Mouse (Mus musculus) cerebellum, adult 2 months (tissue): Measurements from ENCODE around the gene Slc25a51. TPM values are rescaled to one million over a fixed set of nuclear protein-coding genes. Genes with fewer than 3 reads are reported as not detected.
"Not testable (repeated sequence)": the region's sequence is repeated elsewhere in the genome, so short reads cannot be mapped to it uniquely, and the experiment has no call there.

Source experiments
- DNase-seq, 2 experiments: peaks; one replicate each; pipeline ENCODE4 v3.0.0; 2021
- H3K27ac ChIP-seq: fragments of 200-500 bp; 2 replicates; pipeline ENCODE4 v1.5.1; 2012; ENCODE audit warnings: low read length, control low read depth, inconsistent platforms; ENCODE audit not compliant: insufficient read depth
- H3K27me3 ChIP-seq: fragments of 200-500 bp; 2 replicates; pipeline ENCODE4 v1.6.1; 2012; ENCODE audit warnings: inconsistent platforms, mild to moderate bottlenecking, low read length, moderate library complexity; ENCODE audit not compliant: control insufficient read depth, insufficient read depth
- H3K4me1 ChIP-seq: fragments of 200-500 bp; 2 replicates; pipeline ENCODE4 v1.6.1; 2011; ENCODE audit warnings: low read length; ENCODE audit not compliant: control insufficient read depth, insufficient read depth
- H3K4me3 ChIP-seq: fragments of 200-500 bp; replicated peaks from 2 replicates; pipeline ENCODE3; 2011; ENCODE audit warnings: mild to moderate bottlenecking, low read depth, low read length, control low read depth; ENCODE audit not compliant: insufficient read depth
- CTCF ChIP-seq: fragments of 200-500 bp; IDR thresholded peaks from 2 replicates; pipeline ENCODE4 v1.5.1; 2011; ENCODE audit warnings: low read depth, mild to moderate bottlenecking, control low read depth, low read length, moderate library complexity, borderline replicate concordance; ENCODE audit not compliant: insufficient read depth
- POLR2A ChIP-seq: fragments of 200-500 bp; IDR thresholded peaks from 2 replicates; pipeline ENCODE4 v1.6.1; 2011; ENCODE audit warnings: low read length, control low read depth, borderline replicate concordance; ENCODE audit not compliant: insufficient read depth
- WGBS: fragments of 180-500 bp; shearing (Covaris S2); methylation state at CpG from one replicate; pipeline ENCODE4 v1.1.7; 2018; 5-methylcytosine and 5-hydroxymethylcytosine counted together
- polyA plus RNA-seq: library from polyadenylated mRNA; depleted of rRNA; stranded (reverse); fragments of >200 nt; gene quantifications from 2 replicates; pipeline ENCODE4 v1.2.3, GENCODE M21; 2012

The Slc25a51 gene
- polyA plus RNA-seq, 1 experiment = 98.9 TPM

DNA sequence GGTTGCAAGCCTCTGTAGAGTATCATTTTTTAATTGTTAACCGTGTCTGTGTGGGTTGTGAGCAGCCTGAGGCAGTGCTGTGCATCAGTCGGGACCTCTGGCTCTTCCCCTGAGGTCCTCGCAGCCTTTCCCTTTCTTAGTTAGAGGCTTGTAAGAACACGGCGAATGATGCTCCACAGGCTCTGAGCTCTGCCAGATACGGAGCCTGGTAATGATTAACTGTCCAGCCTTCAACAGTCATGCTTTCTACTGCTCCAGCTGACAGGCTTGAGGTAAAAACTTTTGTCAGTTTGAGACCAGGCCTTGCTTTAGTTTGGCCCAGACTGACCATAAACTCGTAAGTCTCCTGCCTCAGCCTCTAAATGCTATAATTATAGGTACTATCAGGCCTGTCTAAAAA, 3.3 kb downstream of the Slc25a51 start:
- TF ChIP-seq POLR2A (no peak), CTCF (no peak)
- no peak for DNase-seq
- H3K27me3 ChIP-seq = no peaks in the 10 kb centered on the region
- peaks cover 5% of the 10 kb centered on the region for H3K4me1 ChIP-seq
- no peak overlapping the region for H3K27ac ChIP-seq
- WGBS = 72% methylated on average over 7 of the region's 7 CpGs
- no peak overlapping the region for H3K4me3 ChIP-seq

DNA sequence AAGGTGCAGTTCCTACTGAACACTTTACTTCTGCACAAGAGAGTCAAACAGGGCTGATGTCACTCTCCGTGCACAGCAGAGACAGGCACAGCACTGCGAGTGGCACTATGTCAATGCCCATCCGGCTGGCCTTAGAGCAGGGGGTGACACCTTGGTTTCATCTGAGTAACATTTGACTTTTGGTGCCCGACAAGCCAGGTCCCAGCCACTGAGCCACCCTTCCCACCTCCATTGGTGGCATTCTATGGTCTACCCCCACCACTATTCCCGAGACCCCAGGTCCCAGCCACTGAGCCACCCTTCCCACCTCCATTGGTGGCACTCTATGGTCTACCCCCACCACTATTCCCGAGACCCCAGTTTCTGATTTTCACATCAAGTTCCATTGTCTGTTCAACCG, 4.5 kb downstream of the Slc25a51 start:
- H3K4me1 ChIP-seq = peaks cover 5% of the 10 kb centered on the region
- 91% methylated on average over 7 of the region's 7 CpGs for WGBS

DNA sequence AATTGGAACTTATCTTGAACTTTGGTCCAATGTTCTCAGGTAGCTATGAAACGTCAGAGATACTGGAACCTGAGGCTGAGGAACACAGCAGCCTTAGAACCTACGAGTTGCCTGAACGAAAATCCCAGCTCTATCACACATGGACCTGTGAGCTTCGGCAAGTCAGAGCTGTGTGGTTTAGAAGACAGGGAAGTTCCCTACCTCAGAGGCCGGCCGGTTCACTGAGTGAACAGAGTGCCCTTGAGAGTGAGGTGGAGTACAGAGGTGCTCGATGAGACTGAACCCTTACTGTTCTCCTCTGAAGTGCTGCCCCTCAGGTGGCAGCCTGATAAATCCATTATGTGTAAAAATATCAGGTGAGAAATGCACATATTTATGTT, 5.1 kb downstream of the Slc25a51 start:
- no peak overlapping the region for H3K27ac ChIP-seq
- H3K27me3 ChIP-seq = no peaks in the 10 kb centered on the region
- no peak for DNase-seq
- peaks cover 5% of the 10 kb centered on the region for H3K4me1 ChIP-seq
- WGBS = 89% methylated on average over 7 of the region's 7 CpGs
- TF ChIP-seq CTCF (no peak), POLR2A (no peak)
- H3K4me3 ChIP-seq = no peak overlapping the region

More for the DNA sequence above, 4.5 kb downstream of the Slc25a51 start:
- Histone ChIP-seq H3K4me3 (no peak overlapping the region), H3K27ac (no peak overlapping the region), H3K27me3 (no peaks in the 10 kb centered on the region)
- DNase-seq = no peak
- TF ChIP-seq POLR2A (no peak), CTCF (no peak)

DNA sequence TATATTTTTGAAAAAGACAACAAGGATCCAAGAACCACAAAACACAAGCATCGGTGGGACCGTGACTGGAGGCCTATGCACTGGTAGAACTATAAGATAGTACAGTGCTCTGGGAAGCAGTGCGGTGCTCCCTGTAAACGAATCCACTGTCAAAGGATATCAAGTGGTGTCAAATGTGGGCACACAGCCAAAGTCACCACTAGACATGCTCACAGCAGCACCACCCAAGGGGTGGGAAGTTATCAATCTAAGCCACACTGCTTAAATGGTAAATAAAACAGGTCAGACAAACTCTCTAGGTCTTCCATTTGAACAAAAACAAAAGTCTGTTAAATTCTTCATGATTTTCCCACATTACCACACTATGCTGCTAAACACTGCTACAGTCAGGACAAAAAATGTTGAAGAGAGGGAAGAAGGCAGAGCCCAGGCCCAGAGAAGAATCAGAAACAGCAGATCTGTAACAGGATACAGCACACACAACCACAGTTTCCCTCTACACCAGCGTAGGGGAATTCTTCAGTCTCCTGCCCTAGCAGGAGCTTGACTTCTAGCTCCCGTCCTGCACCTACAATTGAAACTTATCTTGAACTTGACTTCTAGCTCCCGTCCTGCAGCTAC, 5.6 kb downstream of the Slc25a51 start:
- H3K4me3 ChIP-seq = no peak overlapping the region
- TF ChIP-seq POLR2A (no peak), CTCF (no peak)
- H3K4me1 ChIP-seq = peaks cover 5% of the 10 kb centered on the region
- H3K27ac ChIP-seq = no peak overlapping the region
- no peaks in the 10 kb centered on the region for H3K27me3 ChIP-seq
- WGBS = 68% methylated on average over 7 of the region's 7 CpGs
- DNase-seq = no peak

DNA sequence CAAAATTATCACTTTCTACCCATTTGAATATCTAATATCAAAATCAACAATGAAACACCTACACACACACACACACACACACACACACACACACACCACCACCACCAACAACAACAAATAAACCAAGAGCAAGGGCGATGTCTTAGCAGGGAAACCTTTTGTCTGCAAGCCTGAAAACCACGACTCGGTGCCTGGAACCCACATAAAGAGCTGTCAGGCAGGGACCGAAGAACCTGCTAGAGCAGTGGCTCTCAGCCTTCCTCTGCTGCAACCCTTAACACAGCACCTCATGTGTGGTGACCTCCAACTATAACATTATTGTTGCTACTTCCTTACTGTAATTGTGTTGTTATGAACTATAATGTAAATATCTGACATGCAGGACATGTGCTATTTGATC, 6.3 kb downstream of the Slc25a51 start:
- no peak for DNase-seq
- Histone ChIP-seq H3K27ac (no peak overlapping the region), H3K4me1 (peaks cover 5% of the 10 kb centered on the region), H3K27me3 (no peaks in the 10 kb centered on the region), H3K4me3 (no peak overlapping the region)
- TF ChIP-seq CTCF (no peak), POLR2A (no peak)
- WGBS = 90% methylated on average over 4 of the region's 4 CpGs

DNA sequence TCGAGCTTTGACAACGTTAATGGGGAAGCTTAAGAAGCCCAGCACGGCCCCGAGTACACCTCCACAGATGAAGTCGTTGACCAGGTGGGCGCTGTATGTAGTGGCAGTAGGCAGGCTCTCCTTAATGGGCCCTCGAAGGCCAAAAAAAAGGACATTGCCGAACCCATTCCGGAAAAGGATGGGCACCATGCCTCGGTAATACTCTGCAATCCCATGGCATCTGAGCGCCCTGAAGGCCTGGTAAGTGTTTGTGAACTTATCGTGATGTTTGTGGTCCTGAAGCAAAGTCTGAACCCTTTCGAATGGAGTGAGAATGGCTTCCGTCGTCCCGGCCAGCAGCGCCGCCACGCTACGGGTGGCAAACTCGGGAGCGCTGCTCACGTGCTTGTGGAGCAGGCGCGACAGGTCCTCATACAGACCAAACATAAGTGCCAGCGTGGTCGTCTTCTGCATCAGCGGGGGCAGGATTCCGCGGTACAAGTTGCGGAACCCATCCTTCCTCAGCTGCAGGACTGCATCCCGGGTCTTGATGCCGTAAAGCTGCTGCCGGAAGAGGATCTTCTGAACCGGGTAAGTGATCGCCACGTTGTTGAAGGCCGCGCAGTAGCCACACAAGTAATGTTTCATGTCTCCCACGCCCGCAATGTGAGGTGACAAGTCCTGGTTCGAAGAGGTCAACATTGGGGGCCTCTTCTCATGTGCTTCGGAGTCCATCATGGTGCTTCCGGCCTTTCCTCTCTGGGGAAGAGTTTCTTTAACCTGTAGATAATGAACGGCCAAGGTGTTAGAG, 8.9 kb downstream of the Slc25a51 start:
- DNase-seq = no peak
- TF ChIP-seq POLR2A (no peak), CTCF (no peak)
- Histone ChIP-seq H3K27ac (no peak overlapping the region), H3K27me3 (no peaks in the 10 kb centered on the region), H3K4me1 (no peaks in the 10 kb centered on the region), H3K4me3 (no peak overlapping the region)
- 94% methylated on average over 45 of the region's 45 CpGs for WGBS

DNA sequence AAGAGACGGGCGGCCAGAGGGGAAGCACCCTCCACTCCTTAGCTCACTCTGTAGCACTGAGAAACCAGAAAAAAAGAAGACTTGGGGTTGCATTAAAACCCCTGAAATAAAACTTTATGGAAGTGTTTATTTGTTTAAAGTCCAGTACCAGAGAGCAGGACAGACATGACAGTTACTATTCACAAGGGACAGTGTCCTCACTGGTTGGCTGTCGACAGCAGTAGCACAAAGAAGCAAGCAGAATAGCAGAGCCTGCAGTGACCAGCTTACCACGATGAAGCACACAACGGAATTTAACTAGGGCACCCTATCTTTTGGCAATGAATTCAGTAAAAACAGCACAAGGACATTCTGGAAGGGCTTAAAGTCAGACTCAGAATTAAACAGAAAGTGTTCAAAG, 10.3 kb downstream of the Slc25a51 start:
- H3K27me3 ChIP-seq, H3K4me3 ChIP-seq, H3K27ac ChIP-seq, DNase-seq, H3K4me1 ChIP-seq: not testable (repeated sequence)
- WGBS = 77% methylated on average over 5 of the region's 5 CpGs

DNA sequence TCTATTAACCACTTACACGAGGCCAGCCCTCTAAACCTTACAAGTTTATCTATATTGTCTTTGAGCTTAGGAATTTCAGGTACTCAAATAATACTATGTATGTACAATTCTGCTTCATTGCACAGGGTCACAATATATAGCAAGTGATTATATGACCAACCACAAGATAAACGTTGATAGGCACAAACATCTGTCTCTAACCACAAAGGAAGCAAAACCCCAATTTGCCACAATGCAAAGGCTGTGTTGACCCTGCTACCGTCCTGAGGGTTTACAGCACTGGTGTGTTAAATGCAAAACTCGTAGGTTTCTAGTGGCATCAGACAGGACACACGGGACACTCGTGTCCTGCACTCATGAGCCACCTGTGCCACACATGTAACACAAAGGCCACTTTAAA, 12.4 kb downstream of the Slc25a51 start:
- not testable (repeated sequence) for H3K4me1 ChIP-seq, H3K27me3 ChIP-seq, H3K27ac ChIP-seq, H3K4me3 ChIP-seq, DNase-seq
- 89% methylated on average over 6 of the region's 6 CpGs for WGBS
